Mouse (Mus musculus) brain, embryonic 18.5 days (tissue): ENCODE measurements around the gene Clec2l.

Experiments used
- DNase-seq: peaks from one replicate; pipeline ENCODE4 v3.0.0-alpha.2; 2012; ENCODE audit warnings: low read depth, low spot score

Clec2l gene

GRCm38 (mm10) chr6:38718625-38719024, 55.8 kb downstream of the Clec2l start:
- DNase-seq, result no peak

GRCm38 (mm10) chr6:38719229-38719628, 56.4 kb downstream of the Clec2l start:
- no peak for DNase-seq

GRCm38 (mm10) chr6:38721361-38721760, 58.5 kb downstream of the Clec2l start:
- no peak for DNase-seq

GRCm38 (mm10) chr6:38725515-38725914, 62.6 kb downstream of the Clec2l start:
- DNase-seq, result no peak
